Mouse (Mus musculus): Measurements from ENCODE around the gene Eif4e3. TPM values are rescaled to one million over a fixed set of nuclear protein-coding genes. Genes with fewer than 3 reads are reported as not detected.
A peak's percentile ranks its signal among the peaks of the same experiment; 100 is the strongest.

Eif4e3 gene
- polyA plus RNA-seq, 1 experiment from 2014 or later, result 19.8 TPM

GRCm38 (mm10) chr6:99660443-99660842 is 6.1 kb downstream of the Eif4e3 start:
- Histone ChIP-seq H3K9ac (replicated peaks) (no peak overlapping the region), H3K27me3 (0 out of 2 replicates have a peak, but pooled peaks cover 6% of the 10 kb centered on the region), H3K36me3 (no peaks in the 10 kb centered on the region), H3K4me3 (replicated peaks) (no peak overlapping the region), H3K9me3 (no peaks in the 10 kb centered on the region), H3K4me1 (replicated peaks) (peaks cover 15% of the 10 kb centered on the region), H3K4me2 (no peak overlapping the region), H3K27ac (no peak overlapping the region)
- ATAC-seq (ENCODE audit: insufficient number of reproducible peaks, insufficient read depth, low FRiP score, low TSS enrichment, low read depth), result no peak
- WGBS, result 28% methylated on average over 3 of the region's 3 CpGs

- H3K36me3 ChIP-seq, result no peaks in the 10 kb centered on the region
- no peak for ATAC-seq (ENCODE audit: insufficient number of reproducible peaks, insufficient read depth, low FRiP score, low TSS enrichment, low read depth)
- no peak overlapping the region for H3K27ac ChIP-seq
- H3K9ac ChIP-seq (replicated peaks), result no peak overlapping the region
- H3K4me2 ChIP-seq, result no peak overlapping the region
- 85% methylated on average over 10 of the region's 10 CpGs for WGBS
- H3K9me3 ChIP-seq, result no peaks in the 10 kb centered on the region
- no peak overlapping the region for H3K4me3 ChIP-seq (replicated peaks)
- no peaks in the 10 kb centered on the region for H3K27me3 ChIP-seq
- peaks cover 25% of the 10 kb centered on the region for H3K4me1 ChIP-seq (replicated peaks)
These were observed 8.0 kb downstream of the Eif4e3 start for GRCm38 (mm10) chr6:99658586-99658985.

GRCm38 (mm10) chr6:99656088-99656487 is 10.5 kb downstream of the Eif4e3 start:
- ATAC-seq (ENCODE audit: insufficient number of reproducible peaks, insufficient read depth, low FRiP score, low TSS enrichment, low read depth), result no peak
- H3K27me3 ChIP-seq, result no peaks in the 10 kb centered on the region
- H3K27ac ChIP-seq, result no peak overlapping the region
- no peak overlapping the region for H3K4me3 ChIP-seq (replicated peaks)
- peaks cover 25% of the 10 kb centered on the region for H3K4me1 ChIP-seq (replicated peaks)
- no peaks in the 10 kb centered on the region for H3K36me3 ChIP-seq
- no peak overlapping the region for H3K4me2 ChIP-seq
- H3K9me3 ChIP-seq, result no peaks in the 10 kb centered on the region
- no peak overlapping the region for H3K9ac ChIP-seq (replicated peaks)
- WGBS, result 78% methylated on average over 2 of the region's 2 CpGs

GRCm38 (mm10) chr6:99655488-99655887 is 11.1 kb downstream of the Eif4e3 start:
- ATAC-seq (ENCODE audit: insufficient number of reproducible peaks, insufficient read depth, low FRiP score, low TSS enrichment, low read depth), result no peak
- H3K27me3 ChIP-seq, result no peaks in the 10 kb centered on the region
- no peak overlapping the region for H3K4me2 ChIP-seq
- H3K9ac ChIP-seq (replicated peaks), result no peak overlapping the region
- peaks cover under 1% of the 10 kb centered on the region; the same call in 1 of the 2 replicates for H3K36me3 ChIP-seq
- 47% methylated on average over 7 of the region's 7 CpGs for WGBS
- no peaks in the 10 kb centered on the region for H3K9me3 ChIP-seq
- H3K27ac ChIP-seq, result no peak overlapping the region
- H3K4me3 ChIP-seq (replicated peaks), result no peak overlapping the region
- H3K4me1 ChIP-seq (replicated peaks), result peaks cover 25% of the 10 kb centered on the region

GRCm38 (mm10) chr6:99654343-99654742 is 12.2 kb downstream of the Eif4e3 start:
- Histone ChIP-seq H3K36me3 (peaks cover 3% of the 10 kb centered on the region; the same call in 1 of the 2 replicates), H3K4me3 (replicated peaks) (no peak overlapping the region), H3K4me1 (replicated peaks) (peaks cover 33% of the 10 kb centered on the region), H3K4me2 (no peak overlapping the region), H3K9ac (replicated peaks) (no peak overlapping the region), H3K27ac (peak overlapping the region; percentile 1; the same call in 1 of the 2 replicates), H3K9me3 (no peaks in the 10 kb centered on the region), H3K27me3 (no peaks in the 10 kb centered on the region)
- 0 out of 2 replicates have a peak, but pooled peaks have one; percentile 37 for ATAC-seq (ENCODE audit: insufficient number of reproducible peaks, insufficient read depth, low FRiP score, low TSS enrichment, low read depth)
- 16% methylated on average over 5 of the region's 5 CpGs for WGBS

GRCm38 (mm10) chr6:99652341-99652740 is 14.2 kb downstream of the Eif4e3 start:
- no peaks in the 10 kb centered on the region for H3K27me3 ChIP-seq
- H3K4me3 ChIP-seq (replicated peaks), result no peak overlapping the region
- 85% methylated on average over 2 of the region's 2 CpGs for WGBS
- no peak for ATAC-seq (ENCODE audit: insufficient number of reproducible peaks, insufficient read depth, low FRiP score, low TSS enrichment, low read depth)
- H3K4me1 ChIP-seq (replicated peaks), result peaks cover 41% of the 10 kb centered on the region
- no peak overlapping the region for H3K9ac ChIP-seq (replicated peaks)
- no peaks in the 10 kb centered on the region for H3K9me3 ChIP-seq
- no peak overlapping the region for H3K27ac ChIP-seq
- peaks cover 3% of the 10 kb centered on the region; the same call in 1 of the 2 replicates for H3K36me3 ChIP-seq
- H3K4me2 ChIP-seq, result no peak overlapping the region

- peak overlapping the region; percentile 35; the same call in 1 of the 2 replicates for H3K27ac ChIP-seq
- H3K4me2 ChIP-seq, result no peak overlapping the region
- H3K36me3 ChIP-seq, result peaks cover 15% of the 10 kb centered on the region
- H3K4me3 ChIP-seq (replicated peaks), result no peak overlapping the region
- 30% methylated on average over 2 of the region's 2 CpGs for WGBS
- peaks cover 31% of the 10 kb centered on the region for H3K4me1 ChIP-seq (replicated peaks)
- H3K27me3 ChIP-seq, result no peaks in the 10 kb centered on the region
- ATAC-seq (ENCODE audit: insufficient number of reproducible peaks, insufficient read depth, low FRiP score, low TSS enrichment, low read depth), result no peak
- no peak overlapping the region for H3K9ac ChIP-seq (replicated peaks)
- H3K9me3 ChIP-seq, result 0 out of 2 replicates have a peak, but pooled peaks cover 6% of the 10 kb centered on the region
These were observed 17.3 kb downstream of the Eif4e3 start for GRCm38 (mm10) chr6:99649307-99649706.

- WGBS, result 56% methylated on average over 10 of the region's 10 CpGs
- Histone ChIP-seq H3K36me3 (peaks cover 22% of the 10 kb centered on the region), H3K9me3 (0 out of 2 replicates have a peak, but pooled peaks cover 6% of the 10 kb centered on the region), H3K27me3 (no peaks in the 10 kb centered on the region), H3K27ac (no peak overlapping the region), H3K4me1 (replicated peaks) (peaks cover 26% of the 10 kb centered on the region), H3K4me2 (no peak overlapping the region), H3K9ac (replicated peaks) (no peak overlapping the region), H3K4me3 (replicated peaks) (no peak overlapping the region)
- no peak for ATAC-seq (ENCODE audit: insufficient number of reproducible peaks, insufficient read depth, low FRiP score, low TSS enrichment, low read depth)
These were observed 20.2 kb downstream of the Eif4e3 start for GRCm38 (mm10) chr6:99646344-99646743.

- H3K36me3 ChIP-seq, result peaks cover 20% of the 10 kb centered on the region
- H3K9me3 ChIP-seq, result 0 out of 2 replicates have a peak, but pooled peaks cover 6% of the 10 kb centered on the region
- H3K9ac ChIP-seq (replicated peaks), result no peak overlapping the region
- H3K4me2 ChIP-seq, result no peak overlapping the region
- 85% methylated on average over 5 of the region's 5 CpGs for WGBS
- H3K4me1 ChIP-seq (replicated peaks), result peaks cover 23% of the 10 kb centered on the region
- no peaks in the 10 kb centered on the region for H3K27me3 ChIP-seq
- no peak overlapping the region for H3K27ac ChIP-seq
- no peak for ATAC-seq (ENCODE audit: insufficient number of reproducible peaks, insufficient read depth, low FRiP score, low TSS enrichment, low read depth)
- no peak overlapping the region for H3K4me3 ChIP-seq (replicated peaks)
These were observed 21.7 kb downstream of the Eif4e3 start for GRCm38 (mm10) chr6:99644876-99645275.

- H3K27me3 ChIP-seq, result no peaks in the 10 kb centered on the region
- H3K4me2 ChIP-seq, result no peak overlapping the region
- ATAC-seq (ENCODE audit: insufficient number of reproducible peaks, insufficient read depth, low FRiP score, low TSS enrichment, low read depth), result no peak
- H3K9ac ChIP-seq (replicated peaks), result no peak overlapping the region
- WGBS, result 82% methylated on average over 5 of the region's 5 CpGs
- H3K27ac ChIP-seq, result no peak overlapping the region
- H3K36me3 ChIP-seq, result peaks cover 25% of the 10 kb centered on the region
- no peak overlapping the region for H3K4me3 ChIP-seq (replicated peaks)
- H3K9me3 ChIP-seq, result 0 out of 2 replicates have a peak, but pooled peaks cover 6% of the 10 kb centered on the region
- peaks cover 18% of the 10 kb centered on the region for H3K4me1 ChIP-seq (replicated peaks)
These were observed 22.2 kb downstream of the Eif4e3 start for GRCm38 (mm10) chr6:99644386-99644785.

- no peak for ATAC-seq (ENCODE audit: insufficient number of reproducible peaks, insufficient read depth, low FRiP score, low TSS enrichment, low read depth)
- H3K4me1 ChIP-seq (replicated peaks), result peaks cover 13% of the 10 kb centered on the region
- no peak overlapping the region for H3K4me3 ChIP-seq (replicated peaks)
- no peak overlapping the region for H3K9ac ChIP-seq (replicated peaks)
- H3K36me3 ChIP-seq, result peaks cover 31% of the 10 kb centered on the region
- H3K4me2 ChIP-seq, result no peak overlapping the region
- 0 out of 2 replicates have a peak, but pooled peaks cover 6% of the 10 kb centered on the region for H3K9me3 ChIP-seq
- H3K27me3 ChIP-seq, result no peaks in the 10 kb centered on the region
- no peak overlapping the region for H3K27ac ChIP-seq
- 69% methylated on average over 10 of the region's 10 CpGs for WGBS
These were observed 23.0 kb downstream of the Eif4e3 start for GRCm38 (mm10) chr6:99643439-99644199.
